Mouse (Mus musculus) liver, adult (tissue): ENCODE data around the gene Gm13285.
"Not testable (repeated sequence)": the region's sequence is repeated elsewhere in the genome, so short reads cannot be mapped to it uniquely, and the experiment has no call there.

Experiments
- GATA4 ChIP-seq: IDR thresholded peaks from 2 replicates; pipeline ENCODE4 v1.6.1; 2014; ENCODE audit warnings: mild to moderate bottlenecking, low read length; ENCODE audit not compliant: insufficient replicate concordance

Gm13285 gene

DNA sequence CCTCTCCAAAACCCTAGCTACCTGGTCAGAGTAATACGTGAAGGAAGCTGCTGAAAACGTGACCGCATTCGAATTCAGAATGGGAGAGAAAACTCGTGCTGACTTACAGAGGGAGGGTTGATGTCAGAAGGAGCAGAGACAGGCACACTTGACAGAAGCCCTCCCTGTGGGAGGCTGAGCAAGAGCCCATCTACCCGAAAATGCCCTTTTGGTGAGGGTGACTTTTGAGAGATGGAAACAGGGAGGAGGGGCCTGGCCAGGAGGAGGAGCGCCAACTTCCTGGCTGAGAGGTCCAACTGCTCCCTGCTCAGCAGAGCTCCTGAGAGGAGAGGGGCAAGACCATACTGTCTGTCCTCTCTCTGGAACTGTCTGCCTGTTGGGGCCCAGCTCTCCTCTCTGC lies at the start of gene Gm13285:
Gm13285 (plus strand) TSS at position 301 of the 400 bp plus-strand sequence.
- not testable (repeated sequence) for TF ChIP-seq GATA4

DNA sequence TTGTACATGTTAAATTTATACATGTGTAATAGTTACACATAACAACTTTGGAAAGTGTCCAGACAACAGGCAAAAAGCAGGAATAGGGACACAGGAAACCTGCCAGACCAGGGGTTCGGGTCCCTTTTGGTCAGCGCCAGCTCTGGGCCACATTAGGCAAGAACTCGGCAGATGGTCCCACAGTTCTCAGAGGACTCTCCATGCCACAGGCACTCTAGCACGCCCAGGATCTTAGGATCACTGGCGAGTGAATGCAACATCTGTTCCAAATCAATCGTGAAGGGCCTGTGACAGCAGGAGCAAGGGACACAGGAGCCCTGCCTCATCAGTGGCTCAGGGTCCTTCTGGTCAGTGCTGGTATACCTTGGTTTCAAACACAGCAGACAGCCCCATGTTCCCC lies 49.5 kb upstream of the Gm13285 start:
- TF ChIP-seq GATA4: no peak

- not testable (repeated sequence) for TF ChIP-seq GATA4
These were observed 44.6 kb upstream of the Gm13285 start, which contains the start of gene Gm13271 for GRCm38 (mm10) chr4:88754818-88755340. TSS of gene Gm13271 (plus strand) at chr4:88754868.

DNA sequence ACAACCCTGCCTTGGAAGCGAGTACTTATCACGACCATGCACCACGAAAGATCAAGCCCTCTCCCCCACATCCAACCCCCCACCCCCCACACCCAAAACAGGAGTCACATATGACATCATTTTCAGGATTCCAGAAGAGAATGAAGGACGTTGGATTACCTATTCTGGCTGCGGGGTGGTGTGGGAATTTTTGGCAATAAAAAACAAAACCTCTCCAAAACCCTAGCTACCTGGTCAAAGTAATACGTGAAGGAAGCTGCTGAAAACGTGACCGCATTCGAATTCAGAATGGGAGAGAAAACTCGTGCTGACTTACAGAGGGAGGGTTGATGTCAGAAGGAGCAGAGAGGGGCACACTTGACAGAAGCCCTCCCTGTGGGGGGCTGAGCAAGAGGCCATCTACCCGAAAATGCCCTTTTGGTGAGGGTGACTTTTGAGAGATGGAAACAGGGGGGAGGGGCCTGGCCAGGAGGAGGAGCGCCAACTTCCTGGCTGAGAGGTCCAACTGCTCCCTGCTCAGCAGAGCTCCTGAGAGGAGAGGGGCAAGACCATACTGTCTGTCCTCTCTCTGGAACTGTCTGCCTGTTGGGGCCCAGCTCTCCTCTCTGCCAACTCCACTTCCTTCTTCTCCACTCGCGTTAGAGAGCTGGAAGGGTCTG lies 39.7 kb upstream of the Gm13285 start, which contains the start of gene Gm13283:
Gm13283 (plus strand) TSS at position 510 of the 659 bp plus-strand sequence.
- TF ChIP-seq GATA4: not testable (repeated sequence)

- not testable (repeated sequence) for TF ChIP-seq GATA4
These were observed 25.9 kb upstream of the Gm13285 start, which contains the start of gene Gm13290 for GRCm38 (mm10) chr4:88773534-88773933. TSS of gene Gm13290 (plus strand) at chr4:88773834.

DNA sequence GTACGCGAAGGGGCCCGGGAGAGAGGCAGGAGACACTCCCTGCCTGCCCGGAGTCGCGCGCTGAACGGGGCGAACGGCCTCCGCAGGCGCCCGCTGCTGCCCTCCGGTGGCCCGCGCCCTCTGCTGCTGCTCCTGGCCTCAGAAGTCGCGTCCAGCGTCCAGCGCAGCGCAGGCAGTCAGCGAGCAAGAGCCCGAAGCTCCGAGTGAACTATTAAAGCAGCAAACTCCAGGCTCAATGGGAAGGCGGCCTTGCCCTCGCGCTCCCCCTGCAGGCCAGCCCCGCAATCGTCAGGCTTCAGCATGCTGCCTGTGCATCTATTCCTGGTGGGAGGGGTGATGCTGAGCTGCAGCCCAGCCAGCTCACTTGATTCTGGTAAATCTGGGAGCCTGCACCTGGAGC lies 22.8 kb upstream of the Gm13285 start, which contains the start of gene Gm13289:
Gm13289 (plus strand) TSS at position 301 of the 400 bp plus-strand sequence.
- not testable (repeated sequence) for TF ChIP-seq GATA4

DNA sequence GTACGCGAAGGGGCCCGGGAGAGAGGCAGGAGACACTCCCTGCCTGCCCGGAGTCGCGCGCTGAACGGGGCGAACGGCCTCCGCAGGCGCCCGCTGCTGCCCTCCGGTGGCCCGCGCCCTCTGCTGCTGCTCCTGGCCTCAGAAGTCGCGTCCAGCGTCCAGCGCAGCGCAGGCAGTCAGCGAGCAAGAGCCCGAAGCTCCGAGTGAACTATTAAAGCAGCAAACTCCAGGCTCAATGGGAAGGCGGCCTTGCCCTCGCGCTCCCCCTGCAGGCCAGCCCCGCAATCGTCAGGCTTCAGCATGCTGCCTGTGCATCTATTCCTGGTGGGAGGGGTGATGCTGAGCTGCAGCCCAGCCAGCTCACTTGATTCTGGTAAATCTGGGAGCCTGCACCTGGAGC lies 19.9 kb upstream of the Gm13285 start, which contains the start of gene Gm13272:
Gm13272 (plus strand) TSS at position 301 of the 400 bp plus-strand sequence.
- not testable (repeated sequence) for TF ChIP-seq GATA4

DNA sequence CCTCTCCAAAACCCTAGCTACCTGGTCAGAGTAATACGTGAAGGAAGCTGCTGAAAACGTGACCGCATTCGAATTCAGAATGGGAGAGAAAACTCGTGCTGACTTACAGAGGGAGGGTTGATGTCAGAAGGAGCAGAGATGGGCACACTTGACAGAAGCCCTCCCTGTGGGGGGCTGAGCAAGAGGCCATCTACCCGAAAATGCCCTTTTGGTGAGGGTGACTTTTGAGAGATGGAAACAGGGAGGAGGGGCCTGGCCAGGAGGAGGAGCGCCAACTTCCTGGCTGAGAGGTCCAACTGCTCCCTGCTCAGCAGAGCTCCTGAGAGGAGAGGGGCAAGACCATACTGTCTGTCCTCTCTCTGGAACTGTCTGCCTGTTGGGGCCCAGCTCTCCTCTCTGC lies 17.6 kb upstream of the Gm13285 start, which contains the start of gene Ifnz:
Ifnz (plus strand) TSS at position 301 of the 400 bp plus-strand sequence.
- TF ChIP-seq GATA4: not testable (repeated sequence)

GRCm38 (mm10) chr4:88785409-88785808 lies 14.1 kb upstream of the Gm13285 start, which contains the start of gene Gm13276:
TSS of gene Gm13276 (plus strand) at chr4:88785709.
- TF ChIP-seq GATA4: not testable (repeated sequence)

GRCm38 (mm10) chr4:88788402-88788801 lies 11.1 kb upstream of the Gm13285 start, which contains the start of gene Gm13277:
TSS of gene Gm13277 (plus strand) at chr4:88788632.
- not testable (repeated sequence) for TF ChIP-seq GATA4

DNA sequence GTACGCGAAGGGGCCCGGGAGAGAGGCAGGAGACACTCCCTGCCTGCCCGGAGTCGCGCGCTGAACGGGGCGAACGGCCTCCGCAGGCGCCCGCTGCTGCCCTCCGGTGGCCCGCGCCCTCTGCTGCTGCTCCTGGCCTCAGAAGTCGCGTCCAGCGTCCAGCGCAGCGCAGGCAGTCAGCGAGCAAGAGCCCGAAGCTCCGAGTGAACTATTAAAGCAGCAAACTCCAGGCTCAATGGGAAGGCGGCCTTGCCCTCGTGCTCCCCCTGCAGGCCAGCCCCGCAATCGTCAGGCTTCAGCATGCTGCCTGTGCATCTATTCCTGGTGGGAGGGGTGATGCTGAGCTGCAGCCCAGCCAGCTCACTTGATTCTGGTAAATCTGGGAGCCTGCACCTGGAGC lies 8.2 kb upstream of the Gm13285 start, which contains the start of gene Gm13278:
Gm13278 (plus strand) TSS at position 301 of the 400 bp plus-strand sequence.
- not testable (repeated sequence) for TF ChIP-seq GATA4

GRCm38 (mm10) chr4:88793936-88794675 lies 5.4 kb upstream of the Gm13285 start, which contains the start of gene Gm13275:
TSS of gene Gm13275 (plus strand) at chr4:88794487.
- not testable (repeated sequence) for TF ChIP-seq GATA4

DNA sequence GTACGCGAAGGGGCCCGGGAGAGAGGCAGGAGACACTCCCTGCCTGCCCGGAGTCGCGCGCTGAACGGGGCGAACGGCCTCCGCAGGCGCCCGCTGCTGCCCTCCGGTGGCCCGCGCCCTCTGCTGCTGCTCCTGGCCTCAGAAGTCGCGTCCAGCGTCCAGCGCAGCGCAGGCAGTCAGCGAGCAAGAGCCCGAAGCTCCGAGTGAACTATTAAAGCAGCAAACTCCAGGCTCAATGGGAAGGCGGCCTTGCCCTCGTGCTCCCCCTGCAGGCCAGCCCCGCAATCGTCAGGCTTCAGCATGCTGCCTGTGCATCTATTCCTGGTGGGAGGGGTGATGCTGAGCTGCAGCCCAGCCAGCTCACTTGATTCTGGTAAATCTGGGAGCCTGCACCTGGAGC lies 2.4 kb upstream of the Gm13285 start, which contains the start of gene Gm13279:
Gm13279 (plus strand) TSS at position 301 of the 400 bp plus-strand sequence.
- TF ChIP-seq GATA4: not testable (repeated sequence)

- not testable (repeated sequence) for TF ChIP-seq GATA4
These were observed 3.5 kb downstream of the Gm13285 start, which contains the start of gene Gm13287 for GRCm38 (mm10) chr4:88802954-88803353. TSS of gene Gm13287 (plus strand) at chr4:88803254.

- not testable (repeated sequence) for TF ChIP-seq GATA4
These were observed 5.8 kb downstream of the Gm13285 start, which contains the start of gene Gm13288 for GRCm38 (mm10) chr4:88805231-88805630. TSS of gene Gm13288 (plus strand) at chr4:88805531.

- TF ChIP-seq GATA4: no peak
These were observed 16.5 kb downstream of the Gm13285 start, which contains the start of gene Ifna7 for GRCm38 (mm10) chr4:88815928-88816327. TSS of gene Ifna7 (plus strand) at chr4:88816228.
